Mouse (Mus musculus): ENCODE measurements around the gene Micu1.
"Not testable (repeated sequence)": the region's sequence is repeated elsewhere in the genome, so short reads cannot be mapped to it uniquely, and the experiment has no call there.

Gene Micu1

DNA sequence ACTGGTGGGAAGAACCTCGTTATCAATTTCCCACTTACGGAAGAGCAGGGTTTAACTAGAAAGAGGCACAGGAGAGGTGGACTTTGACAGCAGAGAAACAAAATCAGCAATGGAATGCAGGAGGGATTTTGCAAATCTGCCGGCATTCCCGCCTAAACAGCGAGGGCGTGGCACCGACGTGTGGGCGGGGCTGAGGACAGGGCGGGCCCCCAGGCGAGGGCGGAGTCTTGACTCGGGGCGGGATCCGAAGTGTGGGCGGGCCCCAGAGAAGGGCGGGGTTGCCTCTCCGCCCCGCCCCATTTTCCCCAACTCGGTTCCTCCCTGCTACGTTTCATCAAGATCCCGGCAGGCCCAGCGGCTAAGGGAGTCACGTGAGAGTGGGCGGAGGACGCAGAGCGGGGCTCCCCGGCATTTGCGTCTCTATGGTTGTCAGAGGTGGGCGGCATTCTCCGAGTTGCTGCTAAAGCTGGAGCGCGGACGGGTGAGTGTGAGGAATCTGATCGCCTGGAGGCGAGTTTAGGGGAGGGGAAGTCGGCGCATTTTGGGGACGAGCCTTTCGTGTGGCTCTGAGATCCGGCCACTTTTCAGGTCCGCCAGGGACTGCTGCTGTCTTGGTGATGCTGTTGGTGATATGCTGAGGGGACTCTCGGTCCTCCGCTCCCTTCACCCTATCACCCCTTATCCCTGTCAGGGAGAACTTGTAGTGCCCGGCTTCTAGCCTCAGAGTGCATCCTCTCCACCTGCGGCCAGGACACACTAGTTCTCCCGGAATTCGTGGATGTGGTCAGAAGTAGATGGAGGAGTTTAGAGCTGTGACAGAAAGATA is at the start of gene Micu1:
TSS of gene Micu1 (plus strand) at position 271 of the 826 bp plus-strand sequence.
- DNase-seq = peak; percentile 97

DNA sequence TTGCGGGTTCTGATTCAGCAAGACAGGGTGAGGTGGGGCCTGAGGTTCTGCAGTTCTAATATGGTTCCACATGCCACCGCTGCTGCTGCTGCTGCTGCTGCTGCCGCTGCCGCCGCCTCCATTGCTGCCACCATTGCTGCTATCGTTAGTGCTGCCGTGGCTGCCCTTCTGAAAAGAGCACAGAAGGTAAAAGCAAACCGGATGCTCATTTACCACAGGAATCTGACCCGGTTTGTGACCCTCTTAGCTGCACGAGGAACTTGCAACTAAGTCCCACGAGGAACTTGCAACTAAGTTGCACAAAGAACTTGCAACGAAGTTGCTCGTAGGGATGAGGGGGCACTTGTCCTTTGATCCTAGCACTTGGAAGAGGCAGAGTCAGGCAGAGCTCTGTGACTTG is 45.5 kb upstream of the Micu1 start:
- no peak for DNase-seq

DNA sequence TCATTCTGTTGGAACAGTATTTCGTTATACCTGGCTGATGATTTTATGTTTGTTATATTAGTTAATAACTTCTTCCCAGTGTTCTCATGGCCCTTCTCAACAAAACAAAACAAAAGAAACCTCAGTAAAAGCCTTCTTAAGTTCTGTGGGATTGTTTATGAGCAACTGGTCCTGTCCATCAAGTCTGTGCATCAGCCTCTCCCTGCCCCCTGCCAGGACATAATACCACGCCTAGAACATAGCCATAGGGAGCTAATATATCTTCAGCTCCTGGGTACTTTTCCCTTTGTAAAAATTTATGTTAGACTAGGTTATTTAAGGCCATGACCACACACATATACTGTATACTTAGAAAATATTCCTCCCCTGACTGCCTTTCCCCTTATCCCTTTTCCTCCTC is 37.5 kb upstream of the Micu1 start:
- no peak for DNase-seq

DNA sequence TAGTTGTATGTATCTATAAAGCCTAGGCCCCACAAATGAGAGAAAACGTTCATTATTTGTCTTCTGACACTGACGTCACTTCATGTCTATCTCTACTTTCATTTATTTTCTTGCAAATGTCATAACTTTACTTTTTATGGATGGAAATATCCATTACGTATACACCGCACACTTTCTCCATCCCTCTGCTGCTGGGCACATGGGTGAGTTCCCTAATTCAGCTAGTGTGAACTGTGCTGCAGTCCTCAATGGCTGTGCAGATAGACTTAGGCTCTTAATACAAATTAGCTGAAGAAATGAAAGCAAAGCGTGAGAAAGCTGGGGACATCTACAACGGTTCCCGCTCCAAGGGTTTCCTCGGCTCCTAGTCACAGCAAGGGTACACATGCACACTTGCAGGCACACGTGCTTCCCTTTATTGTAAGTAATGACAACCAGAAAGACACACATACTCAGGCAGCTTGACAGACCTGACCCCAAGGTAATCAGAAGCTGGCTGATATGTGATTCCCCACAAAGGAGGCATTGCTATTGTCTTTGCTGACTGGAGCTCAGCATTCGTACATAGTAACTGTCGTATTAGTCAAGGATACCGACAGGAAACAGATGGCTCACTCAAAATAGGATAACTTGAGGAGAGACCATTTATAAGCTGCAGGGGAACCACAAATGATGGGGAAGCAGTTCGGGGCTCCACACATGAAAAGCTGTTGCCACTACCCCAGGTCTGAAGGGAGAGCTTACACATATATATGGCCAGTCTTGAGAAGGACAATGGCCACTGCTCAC is 36.6 kb upstream of the Micu1 start:
- DNase-seq = no peak

DNA sequence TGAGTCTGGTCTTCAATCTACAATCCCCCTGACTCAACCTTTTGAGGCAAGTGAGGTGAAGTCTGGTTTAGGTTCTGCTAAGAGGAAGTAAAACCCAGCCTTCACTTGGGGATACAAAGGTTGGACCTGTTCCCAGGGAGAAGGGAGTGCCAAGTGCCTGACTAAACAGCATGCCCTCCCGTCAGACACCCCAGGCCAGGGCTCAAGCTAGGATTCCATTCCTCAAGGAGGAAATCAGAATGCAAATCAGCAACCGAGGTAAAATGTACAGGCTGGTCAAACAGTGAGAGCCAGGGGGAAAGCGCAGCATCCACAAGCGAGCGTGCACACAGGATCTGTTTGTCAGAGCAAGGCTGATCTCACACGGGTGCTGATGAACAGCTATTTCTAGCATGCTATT is 34.9 kb upstream of the Micu1 start:
- DNase-seq = no peak

DNA sequence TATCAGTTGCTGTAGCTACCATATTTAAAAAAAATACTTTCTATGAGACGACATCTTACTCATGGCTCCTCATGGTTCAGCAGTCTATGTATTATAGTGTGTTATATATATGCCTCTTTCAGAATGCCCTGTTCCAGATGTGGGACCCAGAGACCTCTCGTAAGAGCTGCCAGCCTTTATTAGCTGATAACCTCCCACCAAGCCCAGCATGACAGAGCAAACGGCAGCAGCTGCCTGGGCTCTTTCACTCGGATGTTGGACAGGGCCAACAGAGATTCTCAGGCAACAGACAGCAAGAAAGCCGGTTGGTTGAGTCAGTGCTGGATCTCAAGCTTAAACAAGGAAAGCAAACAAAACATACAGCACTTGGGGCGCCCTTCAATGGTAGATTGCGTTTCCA is 33.8 kb upstream of the Micu1 start:
- DNase-seq = no peak

DNA sequence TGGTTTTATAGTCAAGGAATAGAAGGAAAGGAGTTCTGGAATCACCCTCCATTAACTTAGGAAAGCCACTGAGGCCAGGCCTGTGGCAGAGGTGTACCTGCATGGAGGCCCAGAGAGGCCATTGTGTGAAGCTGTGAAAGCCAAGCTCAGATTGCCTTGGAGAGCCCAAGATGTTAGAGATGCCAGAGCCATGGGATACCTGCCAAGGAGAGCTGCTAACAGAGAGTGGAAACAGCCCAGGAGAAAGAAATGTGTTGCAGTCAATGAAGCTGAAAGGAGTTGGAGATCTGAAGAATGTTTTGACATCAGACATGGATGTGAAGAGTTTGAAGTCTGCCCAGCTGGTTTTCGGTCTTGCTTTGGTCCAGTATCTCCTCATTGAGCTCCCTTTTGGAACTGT is 24.4 kb upstream of the Micu1 start:
- no peak for DNase-seq

DNA sequence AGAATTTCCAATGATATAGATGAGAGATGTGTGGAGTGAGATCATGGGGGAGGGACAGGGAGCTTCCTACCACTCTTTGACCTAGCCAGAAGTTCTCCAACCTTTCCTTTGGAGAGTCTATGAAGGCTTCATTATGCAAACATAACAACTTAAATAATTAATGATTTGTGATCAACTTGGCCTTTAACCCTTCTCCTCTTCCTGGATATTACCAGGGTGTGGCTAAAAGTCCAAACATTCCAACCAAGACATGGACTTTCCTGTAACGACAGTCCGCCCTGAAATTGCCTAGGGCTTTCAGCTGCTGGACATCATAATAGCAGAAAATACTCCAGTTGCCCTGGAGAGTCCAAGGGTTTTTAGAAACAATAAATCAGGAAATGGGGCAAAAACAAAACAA is 23.1 kb upstream of the Micu1 start:
- no peak for DNase-seq

DNA sequence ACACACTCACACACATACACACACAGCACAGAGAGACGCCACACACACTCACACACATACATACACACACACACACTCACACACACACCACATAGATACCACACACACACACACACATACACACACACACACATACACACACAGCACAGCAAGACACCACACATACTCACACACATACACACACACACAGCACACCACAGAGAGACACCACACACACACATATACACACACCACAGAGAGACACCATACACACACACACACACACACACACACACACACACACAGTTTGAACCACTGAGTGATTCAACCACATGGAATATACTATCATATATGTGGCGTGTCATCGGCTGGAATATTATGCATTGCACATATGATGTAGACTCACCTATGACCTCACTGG is 16.7 kb upstream of the Micu1 start:
- not testable (repeated sequence) for DNase-seq

DNA sequence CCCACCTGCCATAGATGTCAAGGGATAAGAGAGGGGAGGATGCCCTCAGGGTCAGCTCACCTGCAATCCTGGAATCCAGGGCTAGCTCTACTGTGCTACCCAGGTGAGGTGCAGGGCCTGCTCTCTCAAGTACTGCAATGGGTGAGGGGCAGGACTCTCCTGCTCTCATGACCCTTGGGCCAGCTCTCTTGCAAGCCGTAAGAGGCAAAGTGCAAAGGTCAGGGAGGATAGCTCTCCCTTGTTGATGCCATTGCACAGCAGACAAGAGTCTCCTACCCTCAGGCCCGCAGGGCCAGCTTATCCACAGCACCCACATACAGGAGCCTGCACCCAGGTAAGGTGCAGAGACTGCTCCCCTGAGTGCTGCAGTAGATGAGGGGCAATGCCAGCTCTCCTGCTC is 15.2 kb upstream of the Micu1 start:
- no peak for DNase-seq

DNA sequence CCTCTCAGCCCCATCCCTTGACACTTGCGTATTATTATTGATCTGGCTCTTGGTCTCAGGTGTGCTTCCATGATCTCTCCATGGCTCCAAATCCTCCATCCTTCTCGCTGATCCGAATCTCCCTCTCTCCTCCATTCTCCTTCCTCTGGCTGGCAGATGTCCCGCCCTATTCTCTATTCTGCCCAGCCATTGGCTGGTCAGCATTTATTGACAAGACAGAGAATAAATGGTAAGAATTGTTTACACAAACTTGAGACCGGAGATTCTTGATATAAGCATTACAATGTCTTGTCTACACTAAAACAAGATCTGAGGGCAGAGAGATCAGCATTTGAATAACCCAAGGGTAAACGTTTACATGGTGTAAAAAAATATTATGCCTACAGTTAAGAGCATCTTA is 12.4 kb upstream of the Micu1 start:
- no peak for DNase-seq

DNA sequence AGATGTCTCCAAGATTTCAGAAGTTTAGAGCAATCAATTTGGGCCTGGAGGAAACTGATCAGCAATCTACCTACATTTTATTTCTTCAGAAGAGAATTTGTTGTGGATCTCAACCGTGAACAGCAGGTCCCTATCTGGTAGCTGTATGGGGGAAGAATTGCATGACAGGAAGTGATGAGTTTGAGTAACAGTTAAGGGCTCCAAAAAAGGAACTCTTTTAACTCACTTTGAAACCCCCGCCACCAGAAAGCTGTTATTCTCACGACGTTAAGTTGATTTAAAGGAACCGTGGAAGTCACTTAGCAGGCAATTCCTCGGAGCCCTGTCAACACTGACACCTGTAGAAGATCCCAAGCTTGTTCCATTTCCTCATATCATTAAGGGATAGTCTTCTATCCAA is 9.8 kb upstream of the Micu1 start:
- DNase-seq = no peak

DNA sequence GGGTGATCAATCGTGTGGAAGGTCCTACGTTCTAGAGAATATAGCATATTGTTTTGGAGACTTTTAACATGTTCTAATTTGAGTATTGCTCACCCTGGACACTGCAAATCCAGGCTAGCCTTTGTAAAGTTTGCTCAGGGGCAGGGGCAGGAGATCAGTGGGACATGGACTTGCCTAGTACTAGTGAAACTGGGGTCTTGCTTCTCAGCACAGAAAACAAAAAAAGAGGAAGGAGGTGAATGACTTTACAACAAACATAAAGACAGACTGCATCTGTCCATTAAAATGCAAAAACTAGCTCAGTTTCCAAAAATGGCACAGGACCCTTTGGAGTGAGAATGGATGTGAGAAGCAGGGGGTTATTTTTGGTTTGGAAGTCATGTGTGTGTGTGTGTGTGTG is 8.2 kb upstream of the Micu1 start:
- DNase-seq = no peak

DNA sequence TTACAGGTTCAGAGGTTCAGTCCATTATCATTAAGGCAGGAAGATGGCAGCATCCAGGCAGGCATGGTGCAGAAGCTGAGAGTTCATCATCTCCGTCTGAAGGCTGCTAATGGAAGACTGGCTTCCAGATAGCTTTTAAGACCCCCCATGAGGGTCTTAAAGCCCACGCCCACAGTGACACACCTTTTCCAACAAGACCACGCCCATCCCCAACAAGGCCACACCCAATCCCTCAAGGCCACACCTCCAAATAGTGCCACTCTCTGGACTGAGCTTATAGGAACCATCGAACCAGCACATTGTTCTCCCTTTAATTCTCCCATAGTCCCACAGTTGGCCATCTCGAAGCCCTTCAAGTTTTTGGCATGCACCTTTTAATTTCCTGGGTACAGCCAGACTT is 2.8 kb upstream of the Micu1 start:
- no peak for DNase-seq

DNA sequence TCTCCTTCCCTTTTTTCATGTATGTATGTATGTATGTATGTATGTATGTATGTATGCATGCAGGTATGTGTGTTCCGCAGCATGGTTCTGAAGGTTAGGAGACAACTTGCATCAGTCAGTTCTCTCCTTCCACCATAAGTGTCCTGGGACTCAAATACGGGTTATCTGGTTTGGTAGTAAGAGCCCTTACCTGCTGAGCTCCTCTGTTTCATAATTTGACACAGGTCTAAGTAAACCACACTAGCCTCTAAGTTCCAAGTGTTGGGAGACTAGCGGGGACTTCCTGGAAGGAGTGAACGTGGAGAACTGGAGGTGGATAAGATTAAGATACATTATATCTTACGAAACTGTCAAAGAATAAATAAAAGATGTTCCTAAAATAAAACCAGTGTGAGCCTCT is 472 bp upstream of the Micu1 start:
- no peak for DNase-seq

DNA sequence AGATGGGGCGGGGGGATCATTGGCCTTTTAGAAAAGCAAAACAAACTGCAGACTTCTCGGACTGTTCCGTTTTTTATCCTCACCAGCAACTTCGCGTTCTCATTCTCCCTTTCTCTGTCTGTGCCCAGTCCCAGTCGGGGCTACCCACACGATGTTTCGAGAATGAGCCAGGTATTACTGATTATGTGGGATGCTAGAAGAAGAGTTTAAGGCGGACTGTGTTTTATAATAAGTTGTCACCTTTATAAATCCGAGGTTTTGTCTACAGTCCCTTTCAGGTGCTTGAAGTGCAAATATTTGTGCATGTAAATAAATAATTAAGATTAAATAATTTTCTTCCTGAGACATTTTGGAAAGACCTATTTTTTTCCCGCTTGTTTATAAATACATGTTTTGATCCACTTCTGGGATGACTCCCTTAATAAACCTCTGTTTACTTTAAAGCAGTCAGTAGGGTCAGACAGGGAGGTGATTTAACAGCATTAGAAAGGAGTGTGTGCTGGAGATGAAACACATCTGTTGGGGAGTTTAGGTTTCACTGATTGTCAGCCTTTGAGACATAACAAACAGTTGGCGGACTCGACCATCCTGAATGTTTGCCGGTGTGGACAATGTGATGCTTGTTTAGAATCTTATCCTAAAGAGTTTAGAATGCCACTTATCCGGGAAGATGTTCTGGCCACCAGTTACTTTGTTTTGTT is 933 bp downstream of the Micu1 start:
- no peak for DNase-seq

DNA sequence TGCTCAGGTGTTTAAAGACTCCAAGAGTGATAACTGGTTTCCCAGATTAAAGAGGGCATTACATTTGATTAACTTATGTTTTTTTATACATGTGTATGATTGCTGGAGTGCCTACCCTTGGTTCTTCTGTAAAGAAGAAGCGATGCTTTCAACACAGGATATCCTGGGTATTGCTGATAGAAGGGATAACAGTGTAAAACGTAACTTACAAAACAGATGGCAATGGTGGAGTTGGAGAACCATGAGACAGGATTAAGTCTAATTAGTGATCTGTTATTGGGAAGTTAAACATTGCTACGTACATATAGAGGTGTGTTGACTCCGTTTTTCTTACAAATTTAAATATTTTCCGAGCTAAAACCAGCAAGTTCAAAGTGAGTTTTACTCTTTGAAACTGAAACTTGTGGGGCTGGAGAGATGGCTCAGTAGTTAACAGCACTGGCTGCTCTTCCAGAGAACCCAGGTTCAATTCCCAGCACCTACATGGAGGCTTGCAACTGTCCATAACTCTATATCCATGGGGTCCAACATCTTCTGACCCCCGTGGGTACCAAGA is 4.8 kb downstream of the Micu1 start:
- no peak for DNase-seq

DNA sequence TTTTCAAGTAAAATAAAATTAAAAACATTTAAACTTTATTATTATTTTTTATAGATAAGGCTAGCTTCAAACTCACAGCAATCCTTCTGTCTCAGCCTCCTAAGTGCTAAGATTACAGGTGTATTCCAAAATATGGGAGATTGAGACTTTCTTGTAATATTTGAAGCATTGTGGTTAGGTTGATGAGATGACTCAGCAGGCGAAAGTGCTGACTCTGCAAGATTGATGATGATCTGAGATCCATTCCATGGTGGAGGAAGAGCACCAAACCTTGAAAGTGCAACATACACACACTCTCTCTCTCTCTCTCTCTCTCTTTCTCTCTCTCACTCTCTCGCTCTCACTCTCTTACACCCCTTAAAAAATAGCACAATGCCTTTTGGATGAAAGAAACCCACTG is 5.3 kb downstream of the Micu1 start:
- peak; percentile 30 for DNase-seq

DNA sequence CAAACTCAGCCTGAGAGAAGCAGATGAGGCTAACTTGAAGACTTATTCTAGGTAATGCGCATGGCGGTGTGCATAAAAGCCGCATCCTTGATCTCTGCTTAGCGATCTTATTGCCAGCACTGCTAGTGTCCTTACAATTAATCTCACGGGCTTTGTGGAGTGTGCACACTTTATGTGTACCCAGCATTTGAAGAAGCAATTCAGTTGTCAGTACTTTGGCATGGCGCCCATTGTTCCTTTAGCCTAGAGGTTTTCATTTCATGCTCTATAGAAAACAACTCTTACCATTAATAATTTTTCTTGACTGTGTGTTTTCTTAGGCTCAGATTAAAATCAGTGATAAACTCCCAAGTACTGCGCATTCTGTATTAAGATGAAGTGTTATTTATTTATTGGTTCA is 7.0 kb downstream of the Micu1 start:
- no peak for DNase-seq

DNA sequence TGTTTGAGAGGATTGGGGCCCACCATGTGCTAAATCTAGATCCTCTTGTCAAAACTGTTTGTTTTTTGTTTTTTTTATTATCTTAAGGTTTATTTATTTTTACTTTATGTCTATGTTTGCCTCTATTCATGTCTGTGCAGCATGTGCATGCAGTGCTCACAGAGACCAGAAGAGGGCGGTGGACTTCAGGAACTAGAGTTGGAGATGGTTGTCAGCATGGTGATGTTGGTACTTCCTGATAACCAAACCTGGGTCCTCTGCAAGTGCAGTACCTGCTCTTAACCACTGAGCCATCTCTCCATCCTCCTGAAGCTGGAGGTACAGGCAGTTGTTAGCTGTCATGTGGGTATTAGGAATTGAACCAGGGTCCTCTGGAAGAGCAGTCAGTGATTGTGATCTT is 8.0 kb downstream of the Micu1 start:
- DNase-seq = peak; percentile 46

DNA sequence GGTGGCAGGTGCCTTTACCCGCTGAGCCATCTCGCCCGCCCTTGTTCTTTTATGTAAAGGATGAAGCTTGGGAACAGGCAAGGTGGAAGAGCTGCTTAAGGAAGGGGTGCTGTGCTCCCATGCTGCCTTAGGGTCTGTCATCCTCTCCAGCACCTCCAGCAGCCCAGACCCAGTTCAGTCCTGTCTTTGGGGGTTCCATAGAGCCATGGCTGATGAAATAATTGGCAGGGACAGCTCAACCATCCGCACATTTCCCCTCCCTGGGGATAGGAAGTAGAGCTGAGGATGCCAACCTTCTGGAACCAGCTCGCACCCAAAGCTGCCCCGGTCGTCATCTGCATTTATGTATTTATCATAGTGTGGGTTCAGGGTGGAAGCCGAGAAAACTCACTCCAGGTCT is 9.8 kb downstream of the Micu1 start:
- DNase-seq = no peak

DNA sequence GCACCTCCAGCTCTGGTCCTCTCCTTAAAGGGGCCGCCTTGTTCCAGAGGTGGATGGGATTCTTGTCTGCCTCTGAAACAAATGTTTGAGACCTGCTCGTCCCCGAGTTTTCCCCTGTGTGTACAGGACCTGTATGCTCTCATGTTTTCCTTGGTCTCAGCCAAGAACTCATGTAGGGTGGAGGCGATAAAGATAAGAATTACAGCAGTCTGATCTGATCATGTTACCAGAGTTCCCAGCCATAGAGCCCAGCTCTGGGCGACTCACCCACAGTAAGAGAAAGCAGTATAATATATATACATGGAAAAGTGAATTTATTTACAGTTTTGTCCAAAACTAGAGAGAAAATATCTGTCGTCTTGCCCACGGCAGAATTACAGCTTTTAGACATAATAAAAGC is 17.7 kb downstream of the Micu1 start:
- DNase-seq = no peak

DNA sequence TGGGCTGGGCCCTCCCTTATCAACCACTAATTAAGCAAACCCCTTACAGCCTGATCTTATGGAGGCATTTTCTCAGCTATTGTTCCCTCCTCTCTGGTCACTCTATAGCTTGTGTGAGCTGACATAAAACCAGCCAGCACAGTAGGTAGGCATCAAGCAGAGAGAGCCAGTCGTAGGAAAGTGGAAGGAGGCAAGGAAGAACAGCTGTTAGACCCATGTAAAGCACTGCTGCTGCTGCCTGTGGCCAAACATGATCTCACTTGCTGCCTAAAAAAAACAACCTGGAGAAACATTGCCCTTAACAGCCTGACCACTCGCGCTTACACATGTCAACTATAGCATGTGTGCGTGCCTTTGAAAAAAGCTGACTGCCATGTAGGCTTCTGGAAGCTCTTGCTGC is 19.3 kb downstream of the Micu1 start:
- no peak for DNase-seq

DNA sequence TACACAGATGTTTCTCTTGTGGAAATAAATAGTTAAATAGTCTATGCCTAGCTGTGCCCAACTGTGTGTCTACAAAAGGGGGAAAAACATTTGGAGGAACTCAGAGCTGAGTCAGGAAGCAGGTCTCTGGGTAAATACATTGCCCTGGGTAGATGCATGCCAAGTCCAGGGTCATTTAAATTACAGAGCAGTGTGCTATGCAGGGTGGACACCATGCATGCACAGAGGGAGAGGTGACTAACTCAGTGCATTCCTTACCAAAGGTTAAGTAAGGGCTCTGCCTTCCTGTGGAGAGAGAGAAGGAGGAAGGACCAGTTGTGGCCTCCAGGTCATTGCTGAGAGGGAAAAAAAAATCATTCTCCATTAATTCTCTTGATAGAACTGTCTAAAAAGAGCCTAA is 22.4 kb downstream of the Micu1 start:
- no peak for DNase-seq
